Mouse (Mus musculus) embryonic facial prominence, embryonic 10.5 days (tissue): ENCODE measurements around the gene Hilpda. TPM values are rescaled to one million over a fixed set of nuclear protein-coding genes. Genes with fewer than 3 reads are reported as not detected.
A peak's percentile ranks its signal among the peaks of the same experiment; 100 is the strongest.

Experiments used
- DNase-seq: peaks from one replicate; pipeline ENCODE4 v3.0.0-alpha.2; 2017; ENCODE audit warnings: low spot score
- H3K27ac ChIP-seq: fragments of 300-500 bp; sonication (generic); replicated peaks from 2 replicates; pipeline ENCODE4 v1.5.1; 2016; ENCODE audit warnings: mild to moderate bottlenecking
- H3K27me3 ChIP-seq: fragments of 300-500 bp; sonication (generic); replicated peaks from 2 replicates; pipeline ENCODE4 v1.6.1; 2016; ENCODE audit warnings: low read depth, mild to moderate bottlenecking; ENCODE audit not compliant: poor library complexity, severe bottlenecking
- H3K36me3 ChIP-seq: fragments of 300-500 bp; sonication (generic); replicated peaks from 2 replicates; pipeline ENCODE4 v1.6.1; 2016; ENCODE audit warnings: mild to moderate bottlenecking, moderate library complexity
- H3K4me1 ChIP-seq: fragments of 300-500 bp; sonication (generic); 2 replicates; pipeline ENCODE4 v1.6.1; 2016
- H3K4me3 ChIP-seq: fragments of 300-500 bp; sonication (generic); 2 replicates; pipeline ENCODE4 v1.5.1; 2016; ENCODE audit warnings: mild to moderate bottlenecking, moderate library complexity
- H3K9me3 ChIP-seq: fragments of 300-500 bp; sonication (generic); 2 replicates; pipeline ENCODE4 v1.6.1; 2016; ENCODE audit warnings: mild to moderate bottlenecking
- WGBS: fragments of 180-500 bp; shearing (Covaris S2); methylation state at CpG from one replicate; pipeline ENCODE4 v1.1.7; 2016; 5-methylcytosine and 5-hydroxymethylcytosine counted together
- polyA plus RNA-seq: library from polyadenylated mRNA; unstranded; fragments of >200 nt; fragmentation: Nextera tagmentation; extraction: Ambion mirVana; gene quantifications from 2 replicates; pipeline ENCODE4 v1.2.1, GENCODE M21; 2016

Hilpda gene
- polyA plus RNA-seq, 1 experiment from 2014 or later, result 35.3 TPM

DNA sequence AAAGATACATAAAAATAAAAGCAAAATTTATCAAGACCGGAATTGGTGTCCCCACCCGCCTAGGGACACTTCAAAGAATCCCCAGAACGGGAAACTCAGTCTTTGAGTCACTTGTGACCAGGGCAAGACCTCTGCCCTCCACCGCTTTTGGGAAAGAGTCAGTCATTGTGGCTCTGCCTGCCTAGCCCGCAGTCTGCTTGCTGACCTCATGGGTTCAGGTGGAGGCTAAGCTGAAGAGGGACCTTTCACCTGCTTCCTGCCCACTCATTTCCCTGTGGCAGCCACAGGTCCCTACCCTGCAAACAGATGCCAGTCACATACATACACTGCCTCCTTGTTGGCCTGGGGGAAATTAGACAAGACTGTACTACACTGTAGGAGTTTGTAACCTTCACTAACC, 25.7 kb upstream of the Hilpda start:
- Histone ChIP-seq H3K4me3 (no peak overlapping the region), H3K36me3 (no peaks in the 10 kb centered on the region), H3K27ac (no peak overlapping the region), H3K4me1 (peaks cover 10% of the 10 kb centered on the region), H3K9me3 (no peaks in the 10 kb centered on the region), H3K27me3 (no peaks in the 10 kb centered on the region)
- no peak for DNase-seq
- 36% methylated on average over 5 of the region's 5 CpGs for WGBS

DNA sequence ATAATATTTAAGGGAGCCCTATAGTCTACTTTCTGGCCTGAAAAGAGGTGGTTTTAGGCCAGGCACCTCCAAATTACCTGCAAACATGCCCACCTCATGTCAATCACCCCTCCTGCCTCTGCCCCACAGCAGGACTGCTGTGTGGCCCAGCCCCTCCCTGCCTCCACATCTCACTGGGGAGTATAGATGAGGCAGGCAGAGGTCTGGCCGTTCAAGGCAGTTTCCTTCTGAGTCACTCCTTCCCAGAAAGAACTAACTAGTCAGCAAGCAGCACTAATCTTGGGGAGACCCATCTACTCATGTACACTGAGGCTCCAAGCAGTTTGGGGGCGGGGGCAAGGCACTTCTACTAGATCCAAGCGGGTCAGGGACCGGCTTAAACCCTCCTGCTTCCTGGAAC, 25.2 kb upstream of the Hilpda start:
- no peaks in the 10 kb centered on the region for H3K36me3 ChIP-seq
- no peaks in the 10 kb centered on the region for H3K27me3 ChIP-seq
- DNase-seq, result no peak
- H3K4me1 ChIP-seq, result peaks cover 10% of the 10 kb centered on the region
- no peak overlapping the region for H3K4me3 ChIP-seq
- no peak overlapping the region for H3K27ac ChIP-seq
- no peaks in the 10 kb centered on the region for H3K9me3 ChIP-seq
- 55% methylated on average over 4 of the region's 4 CpGs for WGBS

DNA sequence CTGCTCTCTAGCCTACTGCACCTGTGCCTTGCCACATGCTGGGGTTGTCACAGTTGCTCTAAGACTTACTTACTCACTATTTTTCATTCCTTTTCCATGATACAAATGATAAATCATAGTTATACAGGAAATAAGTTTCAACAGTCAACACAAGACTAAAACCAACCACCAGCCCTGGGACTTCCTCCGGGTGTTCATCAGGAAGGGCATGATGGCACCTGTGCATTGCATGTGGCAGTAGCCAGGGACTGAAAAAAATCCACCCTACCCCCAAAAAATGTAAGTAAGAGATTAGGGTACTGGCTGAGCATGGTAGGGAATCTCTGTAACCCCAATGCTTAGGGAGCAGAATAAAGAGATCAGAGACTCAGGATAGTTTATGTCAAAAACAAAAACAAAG, 12.9 kb upstream of the Hilpda start:
- Histone ChIP-seq H3K36me3 (no peaks in the 10 kb centered on the region), H3K4me3 (no peak overlapping the region), H3K4me1 (peaks cover 12% of the 10 kb centered on the region), H3K27ac (no peak overlapping the region), H3K27me3 (peaks cover 8% of the 10 kb centered on the region), H3K9me3 (no peaks in the 10 kb centered on the region)
- 89% methylated on average over 1 of the region's 1 CpGs for WGBS
- no peak for DNase-seq

- no peaks in the 10 kb centered on the region for H3K36me3 ChIP-seq
- no peaks in the 10 kb centered on the region for H3K9me3 ChIP-seq
- peaks cover 8% of the 10 kb centered on the region for H3K27me3 ChIP-seq
- DNase-seq, result no peak
- H3K27ac ChIP-seq, result no peak overlapping the region
- 80% methylated on average over 5 of the region's 5 CpGs for WGBS
- no peak overlapping the region for H3K4me3 ChIP-seq
- no peaks in the 10 kb centered on the region for H3K4me1 ChIP-seq
These were observed 10.5 kb upstream of the Hilpda start for GRCm38 (mm10) chr6:29261831-29262230.

- peaks cover 8% of the 10 kb centered on the region for H3K27me3 ChIP-seq
- WGBS, result 58% methylated on average over 6 of the region's 6 CpGs
- DNase-seq, result no peak
- H3K27ac ChIP-seq, result no peak overlapping the region
- no peaks in the 10 kb centered on the region for H3K36me3 ChIP-seq
- H3K4me1 ChIP-seq, result no peaks in the 10 kb centered on the region
- H3K9me3 ChIP-seq, result no peaks in the 10 kb centered on the region
- no peak overlapping the region for H3K4me3 ChIP-seq
These were observed 8.4 kb upstream of the Hilpda start for GRCm38 (mm10) chr6:29263650-29264455.

DNA sequence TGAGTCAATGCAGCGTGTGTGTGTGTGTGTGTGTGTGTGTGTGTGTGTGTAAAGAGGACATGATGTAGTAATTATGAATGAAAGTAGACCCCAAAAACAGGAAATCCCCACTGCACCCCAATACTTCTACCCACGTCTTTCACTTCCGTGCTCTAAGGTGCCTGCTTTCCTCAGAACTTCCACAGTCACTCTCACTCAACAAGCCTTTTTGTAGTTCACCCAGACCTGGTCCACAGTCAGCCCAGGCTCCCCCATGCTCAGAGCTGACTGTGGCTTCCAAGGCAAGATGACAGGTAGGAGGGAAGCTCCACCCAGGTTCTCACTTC, 7.9 kb upstream of the Hilpda start:
- Histone ChIP-seq H3K27ac (no peak overlapping the region), H3K4me1 (no peaks in the 10 kb centered on the region), H3K4me3 (no peak overlapping the region), H3K36me3 (no peaks in the 10 kb centered on the region), H3K9me3 (no peaks in the 10 kb centered on the region), H3K27me3 (peaks cover 6% of the 10 kb centered on the region)
- no peak for DNase-seq
- 81% methylated on average over 3 of the region's 3 CpGs for WGBS

- Histone ChIP-seq H3K4me1 (peaks cover 7% of the 10 kb centered on the region), H3K27me3 (peaks cover 5% of the 10 kb centered on the region; the same call in 1 of the 2 replicates), H3K36me3 (no peaks in the 10 kb centered on the region), H3K9me3 (no peaks in the 10 kb centered on the region), H3K4me3 (no peak overlapping the region), H3K27ac (no peak overlapping the region)
- no peak for DNase-seq
- WGBS, result 60% methylated on average over 4 of the region's 4 CpGs
These were observed 5.4 kb upstream of the Hilpda start for GRCm38 (mm10) chr6:29266936-29267335.

DNA sequence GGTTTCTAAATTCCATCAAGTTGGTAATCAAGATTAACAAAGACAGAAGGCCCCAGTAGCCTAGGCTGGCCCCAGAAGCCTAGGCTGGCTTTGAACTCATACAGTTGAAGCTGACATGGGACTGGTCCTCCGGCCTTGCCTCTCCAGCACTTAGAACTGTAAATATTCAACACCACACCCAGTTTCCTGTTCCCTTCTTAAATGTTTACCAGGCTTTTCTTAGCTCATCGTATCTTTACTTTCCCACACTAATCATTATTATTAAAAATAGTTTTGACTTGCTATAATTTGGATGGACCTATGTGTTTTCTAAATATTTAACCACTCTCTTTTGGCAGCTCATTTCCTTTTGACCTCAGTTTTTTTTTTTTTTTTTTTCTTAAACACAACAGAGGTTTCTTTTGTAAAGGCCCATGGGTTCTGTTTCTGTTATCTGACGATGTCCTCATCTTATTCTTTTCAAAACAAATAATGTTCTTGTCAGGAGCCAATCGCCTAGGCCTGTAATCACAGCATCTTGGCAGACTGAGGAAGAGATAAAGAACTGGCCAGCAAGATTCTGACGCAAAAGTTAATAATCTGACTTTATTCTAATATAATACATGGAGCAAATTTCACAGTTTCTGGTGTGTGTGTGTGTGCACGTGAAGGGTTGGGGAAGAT, 3.2 kb upstream of the Hilpda start:
- Histone ChIP-seq H3K27me3 (peaks cover 5% of the 10 kb centered on the region; the same call in 1 of the 2 replicates), H3K36me3 (no peaks in the 10 kb centered on the region; the same call in 1 of the 2 replicates), H3K4me3 (no peak overlapping the region), H3K9me3 (no peaks in the 10 kb centered on the region), H3K27ac (no peak overlapping the region), H3K4me1 (peaks cover 23% of the 10 kb centered on the region)
- 81% methylated on average over 6 of the region's 6 CpGs for WGBS
- no peak for DNase-seq

- no peak overlapping the region for H3K4me3 ChIP-seq
- no peak for DNase-seq
- peaks cover 18% of the 10 kb centered on the region for H3K36me3 ChIP-seq
- no peak overlapping the region for H3K27ac ChIP-seq
- H3K9me3 ChIP-seq, result no peaks in the 10 kb centered on the region
- WGBS, result 16% methylated on average over 8 of the region's 8 CpGs
- H3K4me1 ChIP-seq, result peaks cover 23% of the 10 kb centered on the region
- peaks cover 5% of the 10 kb centered on the region; the same call in 1 of the 2 replicates for H3K27me3 ChIP-seq
These were observed 1.3 kb upstream of the Hilpda start for GRCm38 (mm10) chr6:29270961-29271360.

- WGBS, result 91% methylated on average over 5 of the region's 5 CpGs
- no peak for DNase-seq
- H3K4me1 ChIP-seq, result peaks cover 32% of the 10 kb centered on the region
- H3K4me3 ChIP-seq, result no peak overlapping the region
- H3K9me3 ChIP-seq, result no peaks in the 10 kb centered on the region
- peaks cover under 1% of the 10 kb centered on the region; the same call in 1 of the 2 replicates for H3K27me3 ChIP-seq
- peaks cover 19% of the 10 kb centered on the region for H3K36me3 ChIP-seq
- H3K27ac ChIP-seq, result no peak overlapping the region
These were observed 4.5 kb downstream of the Hilpda start for GRCm38 (mm10) chr6:29276746-29277145.

DNA sequence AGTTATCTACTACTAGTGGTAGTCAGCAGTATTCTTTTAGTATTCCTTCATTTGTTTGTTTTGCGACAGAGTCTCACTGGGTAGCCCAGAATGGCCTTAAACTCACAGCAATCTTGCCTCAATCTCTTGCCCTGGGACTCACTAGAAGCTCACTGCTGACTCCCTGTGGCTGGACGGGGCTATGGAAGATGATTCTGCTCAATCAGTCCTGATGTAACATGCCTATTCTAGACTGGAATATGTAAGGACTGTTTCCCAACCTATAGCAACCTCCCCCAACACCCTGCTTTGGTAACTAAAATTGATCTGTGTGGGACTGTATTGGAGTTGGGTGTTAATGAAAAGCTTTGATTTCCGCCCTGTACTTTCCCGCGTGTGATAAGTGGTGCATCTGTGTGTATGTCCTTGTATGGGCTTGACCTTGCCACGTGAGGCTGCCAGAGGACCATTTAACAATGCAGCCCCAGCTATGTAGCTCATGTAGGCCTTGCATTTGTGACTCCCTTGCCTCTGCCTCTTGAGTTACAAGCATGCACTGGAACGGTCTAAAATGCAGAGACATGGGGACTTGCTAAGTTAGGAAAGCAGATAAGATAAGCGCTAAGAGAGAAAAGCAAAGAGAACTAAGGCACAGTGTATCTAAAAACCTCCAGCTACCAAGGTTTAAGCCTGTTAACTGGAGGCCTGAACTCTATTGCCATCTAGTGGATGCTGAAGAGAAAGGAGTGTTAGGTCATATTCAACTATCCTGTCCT, 6.4 kb downstream of the Hilpda start:
- Histone ChIP-seq H3K4me3 (no peak overlapping the region), H3K9me3 (no peaks in the 10 kb centered on the region), H3K27ac (0 out of 2 replicates have a peak overlapping the region, but pooled peaks have one; percentile 0), H3K27me3 (no peaks in the 10 kb centered on the region), H3K36me3 (peaks cover 19% of the 10 kb centered on the region), H3K4me1 (peaks cover 21% of the 10 kb centered on the region)
- 33% methylated on average over 8 of the region's 8 CpGs for WGBS
- DNase-seq, result peak; percentile 42

DNA sequence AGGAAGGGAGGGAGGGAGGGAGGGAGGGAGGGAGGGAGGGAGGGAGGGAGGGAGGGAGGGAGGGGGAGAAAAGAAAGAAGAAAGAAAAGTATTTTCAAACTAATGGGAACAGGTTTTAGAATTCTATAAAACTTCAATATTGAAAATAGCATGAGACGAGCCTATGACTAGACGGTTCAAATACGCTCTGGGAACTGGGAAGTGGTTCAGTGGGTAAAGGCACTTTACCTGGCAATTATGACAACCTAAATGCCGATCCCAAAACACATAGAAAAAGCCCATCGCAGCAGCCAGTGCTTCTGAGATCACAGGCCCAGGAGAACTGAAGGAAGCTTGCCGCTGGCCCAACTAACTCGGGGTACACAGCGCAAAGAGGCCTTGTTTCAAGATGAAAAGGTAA, 7.0 kb downstream of the Hilpda start, which contains the start of gene Fam71f2:
Fam71f2 (plus strand) TSS at position 301 of the 400 bp plus-strand sequence.
- Histone ChIP-seq H3K9me3 (no peaks in the 10 kb centered on the region), H3K27me3 (no peaks in the 10 kb centered on the region), H3K4me1 (peaks cover 16% of the 10 kb centered on the region), H3K27ac (0 out of 2 replicates have a peak within 1 kb of the TSS, but pooled peaks have one; percentile 0), H3K36me3 (peaks cover 17% of the 10 kb centered on the region), H3K4me3 (no peak within 1 kb of the TSS)
- no peak for DNase-seq
- 85% methylated on average over 8 of the region's 8 CpGs for WGBS
